Mouse (Mus musculus): Measurements from ENCODE around the gene Abcc4.

- TF ChIP-seq CTCF (IDR thresholded peaks at IDR 0.05; ENCODE audit: control insufficient read depth, insufficient read depth, insufficient replicate concordance, low read depth, low read length) (no peak), POLR2A (IDR thresholded peaks at IDR 0.05; ENCODE audit: control insufficient read depth, low read depth, low read length) (no peak)
Measured at GRCm38 (mm10) chr14:118613734-118614133, 92.3 kb downstream of the Abcc4 start.

All from testis, adult 2 months (tissue).